Mouse (Mus musculus): ENCODE measurements around the gene Miga2.

DNA sequence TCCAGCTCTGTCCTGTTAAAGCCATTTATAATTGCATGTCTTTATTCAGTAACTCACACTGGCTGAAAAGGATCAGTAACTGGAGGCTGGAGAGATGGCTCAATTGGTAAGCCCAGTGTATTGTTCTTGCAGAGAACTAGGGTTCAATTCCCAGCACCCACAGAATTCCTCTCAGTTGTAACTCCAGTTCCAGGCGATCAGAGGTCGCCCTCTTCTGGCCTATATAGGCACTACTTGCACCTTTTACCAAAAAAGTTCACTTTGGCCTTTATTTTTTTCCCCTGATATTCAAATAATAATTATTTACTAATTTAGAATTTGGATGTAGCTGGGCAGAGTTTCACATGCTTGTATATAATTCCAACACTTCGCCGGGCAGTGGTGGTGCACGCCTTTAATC is 1.2 kb upstream of the Miga2 start:
- TF ChIP-seq CTCF (IDR thresholded peaks at IDR 0.05; ENCODE audit: control insufficient read depth, insufficient read depth, insufficient replicate concordance, low read depth, low read length) (no peak), POLR2A (IDR thresholded peaks at IDR 0.05; ENCODE audit: control insufficient read depth, low read depth, low read length) (no peak)
